Mouse (Mus musculus): ENCODE results near the gene Ssr2.
A peak's percentile ranks its signal among the peaks of the same experiment; 100 is the strongest.

Gene Ssr2

GRCm38 (mm10) chr3:88623346-88624135 lies 47.9 kb downstream of the Ssr2 start:
- peak; percentile 34 for DNase-seq (ENCODE audit: low read depth, low spot score)

DNA sequence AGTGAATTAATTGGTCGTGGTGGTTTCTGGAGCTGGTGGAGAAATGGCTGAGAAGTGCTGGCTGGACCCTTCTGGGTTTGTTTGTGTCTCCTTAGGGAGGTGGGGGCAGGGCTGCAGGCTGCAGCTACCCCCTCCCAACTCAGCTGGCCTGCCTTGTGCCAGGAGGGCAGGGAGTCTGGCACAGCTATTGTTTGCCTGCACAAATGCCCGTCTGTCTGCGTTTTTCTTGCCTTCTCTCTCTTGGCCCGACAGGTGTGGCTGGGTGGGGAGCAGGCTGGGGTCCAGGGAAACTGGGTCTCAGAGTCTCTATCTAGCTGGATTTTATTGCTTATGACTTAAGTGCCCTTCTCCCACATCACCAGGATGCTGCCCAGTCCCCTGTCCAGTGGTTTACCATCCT lies 48.6 kb downstream of the Ssr2 start:
- DNase-seq (ENCODE audit: low read depth, low spot score): no peak

DNA sequence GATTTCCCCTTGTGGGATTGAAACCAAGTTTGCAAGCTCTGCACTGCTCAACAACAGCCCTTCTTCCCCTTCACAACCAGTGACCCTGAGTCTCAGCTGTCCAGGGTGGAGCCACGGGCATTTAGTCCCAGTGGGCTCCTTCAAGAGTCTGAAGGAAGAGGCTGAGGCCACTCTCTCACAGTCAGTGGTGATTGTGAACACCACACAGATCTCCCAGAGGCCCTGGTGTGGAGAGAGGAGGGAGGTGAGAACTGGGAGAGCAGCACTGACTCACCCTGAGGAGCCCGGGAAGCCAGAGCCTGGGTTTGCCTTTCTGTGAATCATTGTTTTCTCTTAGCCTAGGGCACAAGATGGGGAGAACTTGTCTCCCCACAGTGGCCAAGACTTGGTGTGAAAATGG lies 49.3 kb downstream of the Ssr2 start:
- no peak for DNase-seq (ENCODE audit: low read depth, low spot score)

DNA sequence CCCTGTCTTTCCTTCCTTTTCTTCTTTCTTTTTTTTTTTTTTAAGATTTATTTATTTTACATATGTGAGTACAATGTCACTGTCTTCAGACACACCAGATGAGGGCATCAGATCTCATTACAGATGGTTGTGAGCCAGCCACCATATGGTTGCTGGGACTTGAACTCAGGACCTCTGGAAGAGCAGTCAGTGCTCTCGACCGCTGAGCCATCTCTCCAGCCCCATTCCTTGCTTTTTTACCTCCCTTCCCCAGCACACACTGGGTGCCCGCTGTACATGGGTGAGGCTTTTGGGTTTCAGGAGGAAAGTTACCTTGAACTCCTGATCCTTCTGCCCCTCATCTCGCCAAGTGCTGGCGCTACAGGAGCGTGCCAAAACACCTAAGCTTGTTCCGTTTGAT lies 49.9 kb downstream of the Ssr2 start:
- DNase-seq (ENCODE audit: low read depth, low spot score): no peak

DNA sequence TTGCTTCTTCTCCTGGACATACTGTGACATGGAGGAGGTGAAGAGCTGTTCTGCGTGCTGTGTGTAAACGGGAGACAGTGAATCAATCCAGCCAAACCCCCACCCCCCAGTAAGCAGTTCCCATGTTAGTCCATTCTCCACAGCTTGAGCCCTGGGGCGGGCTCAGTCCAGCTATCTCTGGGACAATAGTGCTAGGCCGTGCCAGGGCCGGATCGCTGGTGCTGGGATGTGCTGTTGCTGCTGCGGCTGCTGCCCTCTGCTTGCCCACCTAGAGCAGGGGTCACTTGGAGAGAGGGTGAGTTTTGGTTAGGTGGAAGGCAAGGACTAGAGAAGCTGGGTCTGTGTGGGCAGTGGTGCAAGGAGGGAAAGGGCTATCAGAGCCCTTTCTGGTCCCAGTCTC lies 50.6 kb downstream of the Ssr2 start:
- DNase-seq (ENCODE audit: low read depth, low spot score): no peak

DNA sequence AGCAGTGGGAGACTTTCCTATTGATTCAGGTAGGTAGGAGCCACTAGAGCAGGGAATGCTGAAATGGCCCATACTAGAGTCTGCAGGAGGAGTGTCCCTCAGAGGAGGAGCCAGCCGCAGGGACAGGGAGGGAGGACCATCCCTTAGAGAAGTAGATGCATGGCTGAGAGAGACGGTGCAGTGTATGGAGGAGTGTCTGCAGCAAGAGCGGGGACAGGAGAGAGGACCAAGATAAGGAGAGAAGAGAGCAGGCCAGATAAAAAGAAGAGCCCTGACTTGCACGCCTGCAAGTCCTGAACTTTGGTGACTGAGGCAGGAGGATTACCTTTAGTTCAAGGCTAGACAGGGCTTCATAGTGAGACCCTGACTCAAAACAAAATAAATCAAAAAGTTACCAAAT lies 51.4 kb downstream of the Ssr2 start:
- no peak for DNase-seq (ENCODE audit: low read depth, low spot score)

DNA sequence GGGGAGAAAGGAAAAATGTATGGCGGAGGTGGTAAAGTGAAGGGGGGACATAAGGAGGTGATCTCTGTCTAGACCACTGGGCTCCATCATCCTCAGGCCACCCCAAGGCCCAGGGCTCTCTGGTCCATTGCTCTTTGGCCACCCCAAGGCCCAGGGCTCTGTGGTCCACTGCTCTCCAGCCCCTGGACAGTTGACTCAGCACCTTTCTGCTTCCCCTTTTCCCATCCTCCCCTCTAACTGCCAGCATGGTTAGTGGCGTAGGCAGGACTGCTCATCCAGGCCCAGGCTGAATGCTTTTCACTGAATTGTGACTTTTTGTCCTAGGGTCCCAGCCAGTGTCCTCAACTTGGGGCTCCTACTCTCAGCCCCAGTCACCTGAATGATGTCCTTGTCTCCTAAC lies 51.9 kb downstream of the Ssr2 start:
- DNase-seq (ENCODE audit: low read depth, low spot score): no peak

DNA sequence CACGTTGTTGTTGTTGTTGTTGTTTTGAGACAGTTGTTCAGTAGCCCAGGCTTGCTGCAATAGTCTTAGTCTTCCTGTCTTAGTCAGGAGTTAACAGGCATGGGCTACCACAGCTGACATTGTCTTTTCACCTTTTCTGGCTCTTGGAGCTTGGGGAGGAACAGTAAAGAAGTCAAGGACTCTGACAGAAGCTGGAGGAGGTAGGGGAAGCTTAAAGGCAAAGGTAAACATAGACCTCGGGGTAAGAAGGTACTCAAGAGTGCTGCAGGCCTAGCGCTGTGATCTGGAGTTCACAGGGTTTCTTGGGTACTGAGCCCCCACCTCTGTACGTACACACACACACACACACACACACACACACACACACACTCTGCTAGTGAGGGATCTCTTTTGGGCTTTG lies 53.1 kb downstream of the Ssr2 start:
- no peak for DNase-seq (ENCODE audit: low read depth, low spot score)

DNA sequence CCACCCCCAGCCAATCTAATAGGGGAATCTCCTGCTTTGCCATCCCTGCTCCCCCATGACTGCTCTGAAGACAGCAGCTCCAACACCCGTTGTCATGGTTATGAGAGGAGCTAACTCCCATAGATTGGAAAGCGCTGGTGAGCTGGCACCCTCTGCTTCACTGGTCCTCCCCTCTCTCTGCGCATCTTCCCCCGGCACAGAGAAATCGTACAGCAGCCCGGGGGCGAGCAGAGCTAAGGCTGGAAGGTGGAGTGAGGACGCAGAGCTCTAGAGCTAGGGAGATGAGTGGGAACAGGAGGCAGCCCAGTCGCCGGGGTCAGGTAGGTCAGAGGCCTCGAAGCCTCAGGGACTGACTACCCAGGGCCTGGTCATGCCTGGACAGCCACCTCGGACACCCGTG lies 53.6 kb downstream of the Ssr2 start:
- no peak for DNase-seq (ENCODE audit: low read depth, low spot score)

DNA sequence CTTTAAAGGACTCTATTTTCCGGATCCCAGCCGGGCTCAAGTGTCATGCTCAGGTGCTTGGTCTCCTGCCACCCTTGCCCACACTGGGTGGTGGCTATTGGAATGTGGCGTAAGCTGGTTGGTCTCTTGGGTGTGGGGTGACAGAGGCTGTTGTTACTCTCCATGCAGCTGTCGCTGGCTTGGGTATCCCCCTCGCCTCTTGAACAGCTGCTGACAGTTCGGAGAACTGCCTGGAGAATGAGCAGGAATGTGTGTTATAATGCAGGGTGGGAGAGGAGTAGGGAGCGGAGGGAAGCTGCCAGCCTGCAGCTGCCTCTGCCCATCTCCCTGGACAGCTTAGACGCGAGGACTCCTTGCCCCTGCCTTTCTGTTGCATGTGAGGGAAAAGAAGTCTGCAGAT lies 54.3 kb downstream of the Ssr2 start:
- peak; percentile 23 for DNase-seq (ENCODE audit: low read depth, low spot score)

DNA sequence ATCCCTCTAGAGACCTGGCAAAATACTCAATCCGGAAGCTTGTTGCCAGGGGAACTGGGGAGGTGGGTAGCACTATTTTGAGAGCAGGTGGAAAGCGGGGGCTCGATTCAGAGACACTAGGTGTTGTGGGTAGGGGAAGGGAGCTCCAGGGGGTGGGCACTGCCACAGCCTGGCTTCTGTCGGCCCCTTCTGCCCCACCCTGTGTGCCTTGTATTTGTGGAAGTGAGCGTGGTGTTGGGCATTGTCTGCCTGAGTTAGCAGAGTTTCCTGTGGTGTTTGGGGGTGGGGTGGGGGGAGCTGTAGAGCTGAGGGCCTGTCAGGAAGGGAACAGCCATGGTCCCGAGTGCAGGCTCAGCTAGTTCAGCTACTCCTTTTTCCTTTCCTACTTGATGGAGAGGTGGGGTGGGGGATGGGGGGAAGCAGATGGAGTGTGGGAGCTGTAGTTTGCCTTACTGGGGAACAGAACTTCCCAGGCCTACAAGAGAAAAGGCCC lies 55.2 kb downstream of the Ssr2 start:
- DNase-seq (ENCODE audit: low read depth, low spot score): no peak

GRCm38 (mm10) chr3:88631921-88632587 lies 56.4 kb downstream of the Ssr2 start:
- DNase-seq (ENCODE audit: low read depth, low spot score): no peak

GRCm38 (mm10) chr3:88633056-88633455 lies 57.4 kb downstream of the Ssr2 start:
- DNase-seq (ENCODE audit: low read depth, low spot score): no peak

DNA sequence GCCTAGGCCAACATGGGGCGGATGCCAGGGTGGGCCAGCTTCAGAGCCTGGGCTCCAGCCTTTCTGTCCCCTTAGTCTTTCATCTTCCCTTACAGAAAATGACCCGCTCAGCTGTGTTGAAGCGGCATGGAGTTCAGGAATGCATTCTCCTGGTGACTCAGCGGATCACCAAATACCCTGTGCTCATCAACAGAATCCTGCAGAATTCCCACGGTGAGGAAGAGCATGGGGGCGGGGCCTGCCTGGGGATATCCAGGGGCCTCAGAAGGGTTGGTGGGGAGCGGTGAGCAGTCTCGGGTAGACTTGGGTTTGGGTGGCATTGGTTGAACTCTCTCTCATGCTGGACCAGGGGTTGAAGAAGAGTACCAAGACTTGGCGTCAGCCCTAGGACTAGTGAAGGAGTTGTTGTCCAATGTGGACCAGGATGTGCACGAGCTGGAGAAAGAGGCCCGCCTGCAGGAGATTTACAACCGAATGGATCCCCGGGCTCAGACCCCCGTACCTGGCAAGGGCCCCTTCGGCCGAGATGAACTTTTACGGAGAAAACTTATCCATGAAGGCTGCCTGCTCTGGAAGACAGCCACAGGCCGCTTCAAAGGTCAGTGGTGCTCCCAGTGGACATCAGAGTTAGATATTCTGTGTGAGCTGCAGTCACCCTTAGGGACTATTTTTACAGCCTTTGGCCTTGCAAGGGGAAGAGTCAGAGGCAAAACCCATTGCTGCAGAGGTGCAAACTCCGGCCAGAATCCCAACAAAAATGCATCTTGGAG lies 60.0 kb downstream of the Ssr2 start:
- DNase-seq (ENCODE audit: low read depth, low spot score): no peak

GRCm38 (mm10) chr3:88636555-88636986 lies 60.9 kb downstream of the Ssr2 start:
- DNase-seq (ENCODE audit: low read depth, low spot score): no peak

- DNase-seq (ENCODE audit: low read depth, low spot score): no peak
Observed at GRCm38 (mm10) chr3:88637134-88637533, 61.5 kb downstream of the Ssr2 start.

Data from mesoderm, embryonic 11.5 days (tissue).